Mouse (Mus musculus) CD4-positive helper T cell, adult 2 months (primary cell): ENCODE measurements at regions not wholly inside any gene's neighbourhood (a gene's known extent, or its start where the extent isn't known, plus 50 kb on each side); places are given as distances from the start of the nearest gene placed in this dataset.

Source experiments
- DNase-seq: peaks from one replicate; pipeline ENCODE4 v3.0.0-alpha.2; 2012; ENCODE audit warnings: low read depth, missing footprints, low spot score

DNA sequence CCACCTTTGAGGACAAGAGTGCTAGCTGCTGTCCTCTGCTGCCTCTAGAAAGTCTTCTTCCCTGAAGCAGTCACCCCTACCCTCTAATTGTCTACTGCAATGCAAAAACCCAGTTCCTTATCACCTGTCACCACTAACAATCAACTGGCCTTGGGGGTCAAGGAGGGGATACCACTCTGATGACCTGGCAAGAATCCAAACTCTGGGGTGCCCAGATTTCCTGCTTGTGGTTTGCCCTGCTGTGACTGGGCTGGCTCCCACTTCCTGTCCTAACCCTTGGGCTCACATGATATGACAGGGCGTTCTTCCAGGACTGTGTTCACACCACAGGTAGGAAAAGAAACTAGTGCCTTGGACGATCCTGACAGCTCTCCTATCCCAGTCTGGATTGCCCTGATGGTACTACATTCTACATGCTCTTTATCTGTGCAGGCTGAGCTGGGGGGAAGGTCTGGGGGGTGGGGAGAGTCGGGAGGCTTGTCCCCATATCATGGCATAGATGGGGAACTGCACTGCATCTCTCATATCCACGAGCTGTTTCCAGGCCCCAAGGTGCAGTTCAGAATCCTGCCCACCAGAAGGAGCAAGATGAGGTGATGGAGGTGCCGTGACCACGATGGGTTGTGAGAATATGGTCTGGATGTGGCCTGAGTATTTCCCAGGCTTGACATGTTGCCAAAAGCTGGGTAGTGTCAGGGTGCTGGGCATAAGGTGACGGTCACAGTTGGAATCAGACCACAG is 81.0 kb downstream of the Maf start:
- no peak for DNase-seq

DNA sequence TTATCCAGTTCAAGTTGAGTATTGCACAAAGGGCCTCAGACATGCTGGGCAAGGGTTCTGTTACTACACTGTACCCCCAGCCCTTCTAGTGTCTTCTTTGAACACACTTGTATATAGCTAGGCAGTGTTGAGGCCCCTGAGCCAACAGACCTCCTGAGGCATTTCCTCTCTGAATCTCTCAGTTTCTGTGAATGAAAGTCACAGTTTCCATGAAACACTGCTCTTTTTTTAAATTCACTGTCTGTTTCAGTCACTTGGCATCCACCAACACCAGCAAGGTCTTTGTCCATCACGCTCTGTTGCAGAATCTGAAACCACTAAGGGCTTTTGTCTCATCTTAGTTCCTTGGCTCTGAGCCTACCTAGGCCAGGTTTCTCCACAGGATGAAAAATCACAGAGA is 82.5 kb downstream of the Maf start:
- DNase-seq = no peak

- DNase-seq = peak; percentile 77
Measured at GRCm38 (mm10) chr8:115618049-115618760, 89.4 kb downstream of the Maf start.

DNA sequence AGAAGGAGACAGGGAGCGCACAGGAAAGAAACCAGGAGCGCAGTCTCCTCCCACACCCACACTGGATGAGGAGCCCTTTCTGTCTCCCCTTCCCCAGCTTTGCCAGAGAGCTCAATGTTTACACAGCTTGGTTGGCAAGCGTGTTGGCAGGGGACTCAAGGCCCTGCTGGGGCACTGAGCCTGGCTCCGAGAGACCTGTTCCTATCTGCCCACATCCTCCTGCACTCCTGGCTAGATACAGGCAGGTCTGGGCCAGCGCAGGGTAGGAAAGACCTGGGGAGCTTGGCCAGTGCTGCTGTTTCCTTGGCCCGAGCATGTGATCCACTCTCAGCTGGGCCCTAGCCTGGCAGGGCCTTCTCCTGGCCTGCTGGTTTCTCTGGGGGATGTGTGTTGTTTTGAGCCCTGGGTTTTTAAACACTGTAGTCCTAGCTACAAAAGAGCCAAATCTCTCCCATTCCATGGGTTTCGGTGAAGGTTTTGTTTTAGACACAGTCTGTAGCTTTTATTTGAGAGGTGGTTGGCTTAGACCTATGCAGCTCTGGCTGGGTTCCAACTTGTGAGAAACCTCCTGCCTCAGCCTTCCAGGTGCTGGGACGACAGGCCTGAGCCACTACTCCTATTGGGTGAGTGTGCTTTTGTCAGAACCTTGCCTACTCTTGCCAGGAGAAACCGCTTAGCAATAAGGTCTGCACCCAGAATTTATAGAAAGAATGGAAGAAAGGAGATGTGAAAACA is 90.6 kb downstream of the Maf start:
- DNase-seq = no peak

GRCm38 (mm10) chr8:115613946-115614584 is 93.5 kb downstream of the Maf start:
- DNase-seq = no peak

DNA sequence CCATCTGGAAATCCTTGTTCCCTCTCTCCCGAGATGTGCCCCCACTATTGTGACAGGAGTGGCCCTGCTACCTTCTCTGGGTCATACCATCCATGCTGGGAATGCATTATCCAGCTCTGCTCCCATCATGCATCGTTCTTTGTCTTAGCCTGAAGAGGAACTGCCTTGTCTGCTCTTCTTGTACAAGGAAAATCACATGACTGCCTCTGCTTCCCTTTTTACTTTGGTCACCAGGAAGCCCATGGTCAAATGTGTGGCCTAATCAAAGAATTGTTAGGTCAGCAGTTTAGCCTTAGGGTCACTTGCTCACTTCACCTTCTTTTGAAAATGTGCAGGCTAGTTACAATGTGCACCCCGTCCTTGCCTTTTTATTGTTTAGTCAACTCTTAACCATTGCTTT is 95.5 kb downstream of the Maf start:
- DNase-seq = no peak

- DNase-seq = no peak
Measured at GRCm38 (mm10) chr8:115599771-115600170, 107.8 kb downstream of the Maf start.

DNA sequence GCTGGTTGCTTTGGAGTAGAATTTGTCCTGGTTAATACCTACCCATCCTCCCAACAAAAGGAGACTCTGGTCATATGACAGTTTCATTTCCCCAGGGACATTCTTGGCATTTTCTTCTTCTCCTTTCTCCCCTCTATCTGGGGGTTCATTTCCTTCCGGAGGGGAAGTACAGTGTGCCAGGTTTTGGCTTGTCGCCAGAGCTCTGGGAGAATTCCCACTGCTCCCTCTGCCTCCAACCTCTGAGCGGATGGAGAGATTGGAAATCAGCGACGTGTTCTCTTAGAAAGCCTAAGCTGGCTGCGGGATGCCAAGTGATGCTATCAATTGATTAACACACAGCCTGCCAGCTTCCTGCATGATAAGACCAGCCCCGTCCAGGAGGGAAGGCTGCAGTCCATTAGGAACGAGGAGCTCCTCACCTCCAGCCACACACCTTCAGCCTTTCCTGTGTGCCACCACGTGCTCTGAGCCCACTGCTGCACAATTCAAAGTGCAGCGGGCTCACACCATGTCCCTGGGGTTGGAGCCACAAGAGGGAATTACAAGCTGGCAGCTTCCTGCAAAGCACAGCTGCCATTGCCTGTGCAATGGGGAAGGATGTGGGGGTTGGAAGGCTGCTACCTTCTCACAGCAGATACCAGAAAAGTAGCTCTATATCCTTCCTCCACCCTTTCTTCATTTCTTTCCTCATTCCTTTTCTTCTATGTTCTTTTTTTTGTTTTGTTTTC is 110.2 kb downstream of the Maf start:
- DNase-seq = no peak

DNA sequence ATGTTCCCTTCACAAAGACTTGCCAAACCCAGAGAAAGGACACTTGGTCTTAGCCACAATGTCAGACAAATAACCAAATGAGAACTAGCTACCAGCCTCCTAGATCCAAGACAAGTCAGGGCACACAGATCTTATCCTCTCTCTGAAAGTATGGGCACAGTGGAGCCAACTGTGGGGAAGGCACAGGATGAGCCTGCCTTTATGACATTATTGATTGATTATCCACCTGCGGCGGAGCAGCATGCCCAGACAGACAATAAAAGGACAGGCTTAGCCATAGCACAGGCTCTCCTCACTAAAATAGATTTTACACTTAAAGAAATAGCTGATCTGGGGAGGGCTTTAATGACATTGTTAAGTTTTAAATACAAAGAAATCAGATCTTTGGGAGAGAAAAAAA is 117.9 kb downstream of the Maf start:
- DNase-seq = no peak

GRCm38 (mm10) chr8:115589076-115589475 is 118.5 kb downstream of the Maf start:
- no peak for DNase-seq

GRCm38 (mm10) chr8:115584311-115584907 is 123.2 kb downstream of the Maf start:
- no peak for DNase-seq

GRCm38 (mm10) chr8:115583221-115583620 is 124.4 kb downstream of the Maf start:
- DNase-seq = no peak

- no peak for DNase-seq
Measured at GRCm38 (mm10) chr8:115581940-115582517, 125.6 kb downstream of the Maf start.

- DNase-seq = peak; percentile 10
Measured at GRCm38 (mm10) chr8:115568394-115568793, 139.2 kb downstream of the Maf start.

GRCm38 (mm10) chr8:115565768-115566167 is 141.8 kb downstream of the Maf start:
- no peak for DNase-seq

GRCm38 (mm10) chr8:115562362-115562761 is 145.2 kb downstream of the Maf start:
- DNase-seq = no peak

GRCm38 (mm10) chr8:115560985-115561916 is 146.3 kb downstream of the Maf start:
- no peak for DNase-seq

- no peak for DNase-seq
Measured at GRCm38 (mm10) chr8:115555452-115555851, 152.1 kb downstream of the Maf start.

- DNase-seq = no peak
Measured at GRCm38 (mm10) chr8:115554185-115554584, 153.4 kb downstream of the Maf start.
